Mouse (Mus musculus) erythroblast, embryonic 14.5 days (primary cell): ENCODE measurements around the gene Prkca. TPM values are rescaled to one million over a fixed set of nuclear protein-coding genes. Genes with fewer than 3 reads are reported as not detected.

Experiments
- H3K27me3 ChIP-seq: 2 replicates; pipeline ENCODE4 v1.6.1; 2012; ENCODE audit warnings: inconsistent platforms; ENCODE audit not compliant: control insufficient read depth
- H3K36me3 ChIP-seq: 2 replicates; pipeline ENCODE4 v1.6.1; 2012; ENCODE audit warnings: mild to moderate bottlenecking, inconsistent platforms; ENCODE audit not compliant: control insufficient read depth
- H3K4me1 ChIP-seq: 2 replicates; pipeline ENCODE4 v1.6.1; 2012; ENCODE audit warnings: inconsistent platforms; ENCODE audit not compliant: control insufficient read depth
- H3K4me3 ChIP-seq: replicated peaks from 2 replicates; pipeline ENCODE3; 2012; ENCODE audit warnings: moderate library complexity, mild to moderate bottlenecking, inconsistent platforms
- H3K9me3 ChIP-seq: 2 replicates; pipeline ENCODE4 v1.6.1; 2012; ENCODE audit warnings: low read length, inconsistent platforms, mixed read lengths; ENCODE audit not compliant: control insufficient read depth
- GATA1 ChIP-seq: IDR thresholded peaks from 2 replicates; pipeline ENCODE4 v1.6.1; 2012; ENCODE audit warnings: low read length, inconsistent platforms, mixed read lengths
- TAL1 ChIP-seq: IDR thresholded peaks from 3 replicates; pipeline ENCODE4 v1.6.1; 2012; ENCODE audit warnings: low read length, inconsistent platforms, mixed read lengths
- polyA plus RNA-seq: library from polyadenylated mRNA; stranded (reverse); fragments of >175 nt; gene quantifications from 2 replicates; pipeline ENCODE4 v1.2.3, GENCODE M21; 2012

The Prkca gene
- polyA plus RNA-seq, 1 experiment = 0.01 TPM

DNA sequence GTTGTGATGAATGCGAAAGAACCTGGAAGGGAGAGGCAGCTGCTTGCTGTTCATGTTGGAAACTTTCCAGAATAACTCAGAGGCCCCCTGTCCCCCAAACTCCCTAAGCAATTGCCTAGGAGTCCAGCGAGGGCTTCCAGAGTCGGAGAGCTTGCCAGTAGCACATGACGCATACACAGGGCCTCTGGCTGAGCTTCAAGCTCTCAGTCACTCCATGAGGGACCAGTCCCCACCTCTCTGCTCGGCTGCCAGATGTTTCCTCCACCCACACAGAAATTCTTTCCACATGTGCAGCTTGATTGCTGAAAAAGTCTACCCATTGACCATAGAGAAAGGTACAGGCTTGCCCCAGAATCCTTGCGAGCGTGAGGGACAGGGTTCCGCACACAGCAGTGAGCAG is 128.3 kb downstream of the Prkca start:
- Histone ChIP-seq H3K4me3 (no peak overlapping the region), H3K4me1 (no peaks in the 10 kb centered on the region), H3K36me3 (no peaks in the 10 kb centered on the region), H3K9me3 (no peaks in the 10 kb centered on the region), H3K27me3 (no peaks in the 10 kb centered on the region)
- TF ChIP-seq GATA1 (no peak), TAL1 (no peak)

DNA sequence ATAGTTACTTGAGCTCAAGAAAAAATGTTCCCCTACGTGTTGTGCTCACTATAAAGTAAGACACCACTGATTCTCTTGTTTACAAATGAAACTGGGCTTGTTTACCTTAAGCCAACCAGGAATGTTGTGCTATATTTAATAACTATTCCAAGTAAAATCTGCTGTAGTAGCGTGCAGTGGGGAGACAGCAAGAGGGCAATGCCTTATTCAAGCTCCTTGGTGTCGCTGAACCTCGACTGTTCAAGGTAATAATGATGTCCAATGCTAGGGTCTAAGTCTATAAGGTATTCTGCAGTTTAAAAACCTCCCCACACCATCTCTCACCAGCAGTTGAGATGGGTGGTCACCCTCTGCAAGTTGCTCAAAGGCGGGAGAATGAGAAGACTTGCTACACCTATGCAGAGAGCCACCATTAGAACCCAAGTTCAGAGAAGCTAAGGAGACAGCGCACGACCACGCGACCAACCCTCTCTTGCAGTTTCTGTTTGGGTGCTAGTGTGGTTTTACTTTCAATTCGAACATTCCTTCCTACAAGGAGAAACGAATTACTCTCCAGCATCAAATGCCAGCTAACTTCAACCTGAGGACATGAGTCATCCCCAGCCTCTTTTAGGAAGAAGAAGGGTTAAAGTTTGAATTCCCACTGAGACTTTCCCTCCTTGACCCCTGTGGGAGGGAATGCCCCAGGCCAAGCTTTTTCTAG is 129.1 kb downstream of the Prkca start:
- H3K4me3 ChIP-seq = no peak overlapping the region
- H3K9me3 ChIP-seq = no peaks in the 10 kb centered on the region
- TF ChIP-seq GATA1 = no peak
- no peak for TF ChIP-seq TAL1
- no peaks in the 10 kb centered on the region for H3K36me3 ChIP-seq
- H3K4me1 ChIP-seq = no peaks in the 10 kb centered on the region
- H3K27me3 ChIP-seq = no peaks in the 10 kb centered on the region

DNA sequence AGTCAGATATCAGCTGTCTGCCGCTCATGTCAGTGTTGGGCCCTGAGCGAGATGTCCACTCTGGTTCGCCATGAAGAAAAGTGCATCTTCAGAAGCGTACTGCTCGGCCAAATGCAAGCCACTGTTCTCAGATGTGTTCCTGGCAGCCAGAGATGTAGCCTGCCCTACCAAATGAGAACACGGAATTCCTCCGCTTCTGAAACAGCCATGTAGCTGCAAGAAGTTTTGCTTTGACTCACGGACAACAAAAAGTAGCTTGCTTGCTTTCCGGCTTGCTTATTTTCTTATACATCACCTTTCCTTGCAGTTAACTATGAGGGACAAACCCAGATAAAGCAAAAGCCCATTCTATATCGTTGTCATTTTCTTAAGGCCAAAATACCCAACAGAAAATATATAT is 129.9 kb downstream of the Prkca start:
- TF ChIP-seq GATA1 (no peak), TAL1 (no peak)
- H3K4me3 ChIP-seq = no peak overlapping the region
- H3K36me3 ChIP-seq = no peaks in the 10 kb centered on the region
- H3K9me3 ChIP-seq = no peaks in the 10 kb centered on the region
- H3K27me3 ChIP-seq = no peaks in the 10 kb centered on the region
- H3K4me1 ChIP-seq = no peaks in the 10 kb centered on the region

DNA sequence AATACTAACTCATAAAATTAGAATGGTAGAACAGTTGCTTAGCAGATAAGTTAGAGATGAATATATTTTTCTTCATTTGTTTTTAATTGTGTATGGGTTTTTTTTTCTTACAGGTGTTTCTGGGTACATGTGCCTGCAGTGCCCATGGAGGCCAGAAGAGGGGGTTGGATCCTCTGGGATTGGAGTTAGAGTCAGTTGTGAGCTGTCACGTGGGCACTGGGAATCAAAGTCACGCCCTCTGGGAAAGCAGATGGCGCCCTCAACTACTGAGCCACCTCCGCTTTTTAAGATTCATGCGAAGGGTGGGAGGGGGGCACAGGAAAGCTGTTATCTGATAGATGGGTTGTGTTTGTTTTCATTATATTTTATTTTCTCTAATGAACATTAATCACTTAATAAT is 131.1 kb downstream of the Prkca start:
- H3K4me3 ChIP-seq = no peak overlapping the region
- H3K36me3 ChIP-seq = no peaks in the 10 kb centered on the region
- no peaks in the 10 kb centered on the region for H3K9me3 ChIP-seq
- no peaks in the 10 kb centered on the region for H3K27me3 ChIP-seq
- TF ChIP-seq TAL1 = no peak
- TF ChIP-seq GATA1 = no peak
- H3K4me1 ChIP-seq = no peaks in the 10 kb centered on the region

DNA sequence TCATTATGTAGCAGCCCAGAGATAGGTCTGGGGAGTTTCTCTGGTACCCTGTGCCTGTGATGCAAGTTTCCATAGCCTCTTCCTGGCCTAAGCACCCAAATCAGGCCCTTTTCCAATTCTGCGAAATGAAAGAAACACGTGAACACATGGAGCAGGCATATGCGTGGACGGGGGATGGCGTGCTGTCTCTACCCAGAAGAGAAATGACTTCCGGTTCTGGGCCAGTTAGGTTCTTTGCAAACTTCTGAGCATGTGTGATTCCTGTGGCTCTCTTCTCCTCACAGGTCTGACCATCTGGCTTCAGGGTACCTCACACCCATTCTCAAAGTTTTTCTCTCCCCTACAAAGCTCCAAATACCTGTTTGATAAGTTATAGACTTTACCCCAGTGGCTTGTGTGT is 131.7 kb downstream of the Prkca start:
- no peak overlapping the region for H3K4me3 ChIP-seq
- no peaks in the 10 kb centered on the region for H3K27me3 ChIP-seq
- TF ChIP-seq GATA1 (no peak), TAL1 (no peak)
- H3K4me1 ChIP-seq = no peaks in the 10 kb centered on the region
- no peaks in the 10 kb centered on the region for H3K9me3 ChIP-seq
- no peaks in the 10 kb centered on the region for H3K36me3 ChIP-seq

DNA sequence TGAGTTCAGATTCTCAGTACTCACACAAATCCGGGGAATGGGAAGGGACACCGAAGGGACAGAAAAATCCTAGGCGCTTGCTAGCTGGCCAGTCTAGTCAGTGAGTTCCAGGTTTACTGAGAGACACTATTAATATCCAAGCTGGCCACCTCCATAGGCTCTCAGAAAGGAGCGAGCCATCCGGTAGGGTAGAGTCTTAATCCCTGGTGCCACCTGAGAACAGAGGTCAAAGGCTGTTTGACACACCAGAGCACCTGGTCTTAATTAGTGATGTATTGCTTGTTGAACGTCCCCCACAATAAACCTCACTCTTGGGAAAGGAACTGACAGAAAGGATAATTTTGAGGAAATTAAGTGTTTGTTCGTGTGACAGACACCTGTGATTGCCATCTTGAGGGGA is 133.0 kb downstream of the Prkca start:
- no peak for TF ChIP-seq TAL1
- TF ChIP-seq GATA1 = no peak
- Histone ChIP-seq H3K4me1 (no peaks in the 10 kb centered on the region), H3K9me3 (no peaks in the 10 kb centered on the region), H3K27me3 (no peaks in the 10 kb centered on the region), H3K4me3 (no peak overlapping the region), H3K36me3 (no peaks in the 10 kb centered on the region)

DNA sequence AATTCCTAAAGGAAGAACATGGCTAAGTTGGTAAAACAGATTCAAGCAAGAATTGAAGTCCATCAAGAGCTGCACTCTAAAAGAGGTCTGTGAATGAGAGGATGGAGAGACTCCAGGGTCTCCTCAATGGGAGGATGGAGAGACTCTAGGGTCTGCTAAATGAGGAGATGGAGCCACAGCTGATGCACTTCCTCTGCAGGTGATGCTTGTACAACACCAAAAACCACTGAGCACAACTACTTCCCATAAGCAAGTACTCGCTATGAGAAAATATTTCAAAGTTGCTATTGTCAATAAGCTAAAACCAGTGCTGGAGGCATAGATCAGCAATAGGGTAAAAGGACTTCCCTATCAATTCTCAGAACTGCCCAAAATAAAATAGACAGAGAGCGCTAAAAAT is 137.1 kb downstream of the Prkca start:
- no peaks in the 10 kb centered on the region for H3K36me3 ChIP-seq
- H3K4me1 ChIP-seq = no peaks in the 10 kb centered on the region
- H3K9me3 ChIP-seq = no peaks in the 10 kb centered on the region
- no peak overlapping the region for H3K4me3 ChIP-seq
- H3K27me3 ChIP-seq = no peaks in the 10 kb centered on the region
- no peak for TF ChIP-seq TAL1
- no peak for TF ChIP-seq GATA1

DNA sequence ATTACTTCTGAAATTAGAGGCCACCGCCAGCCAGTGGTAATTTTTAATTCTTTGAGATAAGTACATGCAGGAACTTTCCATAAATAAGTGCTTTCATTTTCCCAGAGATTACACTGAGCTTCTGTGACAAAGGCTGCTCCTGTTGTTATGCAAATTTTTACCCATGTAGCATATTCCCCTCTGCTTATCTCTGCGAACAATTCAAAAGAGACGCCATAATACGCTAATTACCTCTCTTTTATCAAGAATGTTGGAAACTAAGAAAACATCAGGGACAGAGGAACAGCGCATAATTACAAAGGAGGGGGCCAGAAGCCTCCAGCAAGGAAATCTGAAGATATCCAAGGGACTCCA is 138.9 kb downstream of the Prkca start:
- H3K36me3 ChIP-seq = no peaks in the 10 kb centered on the region
- H3K4me1 ChIP-seq = no peaks in the 10 kb centered on the region
- H3K27me3 ChIP-seq = no peaks in the 10 kb centered on the region
- no peak for TF ChIP-seq GATA1
- TF ChIP-seq TAL1 = no peak
- H3K9me3 ChIP-seq = no peaks in the 10 kb centered on the region
- no peak overlapping the region for H3K4me3 ChIP-seq

DNA sequence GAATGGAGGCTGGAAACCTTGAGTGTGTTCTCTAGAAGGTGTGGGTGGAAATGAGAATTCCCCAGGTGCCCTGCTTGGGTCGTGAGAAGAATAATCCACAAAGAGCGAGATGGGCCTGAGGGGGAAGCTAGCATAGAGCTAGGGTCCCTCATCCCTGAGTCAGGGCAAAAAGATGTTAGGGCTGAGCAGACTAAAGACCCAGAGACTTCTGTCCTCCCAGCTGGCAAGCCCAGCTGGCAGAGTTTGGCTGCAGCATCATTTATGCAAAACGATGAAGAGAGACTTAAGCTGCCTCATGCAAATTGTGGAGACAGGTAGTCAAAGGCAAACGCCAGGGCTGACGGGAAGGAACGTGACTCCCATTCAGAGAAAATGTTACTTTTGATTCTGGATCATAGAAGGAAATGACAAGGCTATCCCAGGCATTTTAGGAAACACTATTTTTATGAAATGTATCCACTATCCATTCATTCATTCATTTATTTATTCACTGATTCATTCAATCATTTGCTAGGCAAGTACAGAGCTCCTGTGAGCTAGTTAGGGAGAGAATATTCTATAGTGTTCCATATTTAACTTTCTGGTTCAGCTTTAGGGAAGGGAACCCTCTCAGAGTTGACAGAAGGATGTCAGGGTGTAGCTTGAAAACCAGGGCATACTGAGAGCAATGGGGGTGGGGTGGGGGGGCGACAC is 139.4 kb downstream of the Prkca start:
- no peaks in the 10 kb centered on the region for H3K36me3 ChIP-seq
- H3K4me1 ChIP-seq = no peaks in the 10 kb centered on the region
- H3K4me3 ChIP-seq = no peak overlapping the region
- TF ChIP-seq TAL1 = no peak
- no peak for TF ChIP-seq GATA1
- H3K27me3 ChIP-seq = no peaks in the 10 kb centered on the region
- no peaks in the 10 kb centered on the region for H3K9me3 ChIP-seq
